Mouse (Mus musculus) brown adipose tissue, adult 24 weeks (tissue): ENCODE data around the gene Ptf1a. TPM values are rescaled to one million over a fixed set of nuclear protein-coding genes. Genes with fewer than 3 reads are reported as not detected.

Experiments
- polyA plus RNA-seq: library from polyadenylated mRNA; stranded (reverse); fragments of >200 nt; gene quantifications from 2 replicates; pipeline ENCODE4 v1.2.4, GENCODE M21; 2012; ENCODE audit not compliant: missing spikeins, insufficient read depth, insufficient read length

Gene Ptf1a
- polyA plus RNA-seq, 1 experiment: not detected

Other genes starting within 250 kb of the Ptf1a start
- gene Armc3, start 246.4 kb upstream of the Ptf1a start, polyA plus RNA-seq: not detected in 2 replicates
- gene Msrb2, start 74.2 kb upstream of the Ptf1a start, polyA plus RNA-seq: 67.2 and 79.8 TPM in 2 replicates
- not detected in 2 replicates for gene 4921504E06Rik, start 108.3 kb downstream of the Ptf1a start, polyA plus RNA-seq
- 3.5 and 4.8 TPM in 2 replicates for gene Otud1, start 212.1 kb downstream of the Ptf1a start, polyA plus RNA-seq